Mouse (Mus musculus) cerebellum, adult 2 months (tissue): ENCODE results near the gene Coq5. TPM values are rescaled to one million over a fixed set of nuclear protein-coding genes. Genes with fewer than 3 reads are reported as not detected.

Experiments
- DNase-seq, 2 experiments: peaks; one replicate each; pipeline ENCODE4 v3.0.0; 2021
- H3K27ac ChIP-seq: fragments of 200-500 bp; 2 replicates; pipeline ENCODE4 v1.5.1; 2012; ENCODE audit warnings: low read length, control low read depth, inconsistent platforms; ENCODE audit not compliant: insufficient read depth
- H3K27me3 ChIP-seq: fragments of 200-500 bp; 2 replicates; pipeline ENCODE4 v1.6.1; 2012; ENCODE audit warnings: inconsistent platforms, mild to moderate bottlenecking, low read length, moderate library complexity; ENCODE audit not compliant: control insufficient read depth, insufficient read depth
- H3K4me1 ChIP-seq: fragments of 200-500 bp; 2 replicates; pipeline ENCODE4 v1.6.1; 2011; ENCODE audit warnings: low read length; ENCODE audit not compliant: control insufficient read depth, insufficient read depth
- H3K4me3 ChIP-seq: fragments of 200-500 bp; replicated peaks from 2 replicates; pipeline ENCODE3; 2011; ENCODE audit warnings: mild to moderate bottlenecking, low read depth, low read length, control low read depth; ENCODE audit not compliant: insufficient read depth
- CTCF ChIP-seq: fragments of 200-500 bp; IDR thresholded peaks from 2 replicates; pipeline ENCODE4 v1.5.1; 2011; ENCODE audit warnings: low read depth, mild to moderate bottlenecking, control low read depth, low read length, moderate library complexity, borderline replicate concordance; ENCODE audit not compliant: insufficient read depth
- POLR2A ChIP-seq: fragments of 200-500 bp; IDR thresholded peaks from 2 replicates; pipeline ENCODE4 v1.6.1; 2011; ENCODE audit warnings: low read length, control low read depth, borderline replicate concordance; ENCODE audit not compliant: insufficient read depth
- WGBS: fragments of 180-500 bp; shearing (Covaris S2); methylation state at CpG from one replicate; pipeline ENCODE4 v1.1.7; 2018; 5-methylcytosine and 5-hydroxymethylcytosine counted together
- polyA plus RNA-seq: library from polyadenylated mRNA; depleted of rRNA; stranded (reverse); fragments of >200 nt; gene quantifications from 2 replicates; pipeline ENCODE4 v1.2.3, GENCODE M21; 2012

The Coq5 gene
- polyA plus RNA-seq, 1 experiment, result 39.8 TPM

DNA sequence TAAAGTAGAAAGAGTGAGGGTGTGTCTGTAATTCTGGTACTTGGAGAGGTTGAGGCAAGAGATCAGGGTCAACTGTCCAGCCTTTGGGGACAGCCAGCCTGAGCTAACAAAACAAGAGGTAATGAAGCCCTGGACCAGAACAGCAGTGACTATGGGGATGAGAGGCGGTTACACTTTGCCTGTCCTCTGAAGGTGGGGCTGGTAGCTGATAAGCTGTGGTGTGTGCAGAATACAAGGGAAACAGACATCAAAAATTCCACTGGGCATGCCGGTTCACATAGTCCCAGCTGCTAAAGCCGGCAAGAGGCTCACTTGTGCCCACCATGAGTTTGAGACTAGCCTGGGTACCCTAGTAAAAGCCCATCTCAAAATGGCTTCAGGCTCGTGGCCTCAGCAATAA lies 32.9 kb downstream of the Coq5 start:
- DNase-seq, result no peak
- Histone ChIP-seq H3K4me1 (peaks cover 6% of the 10 kb centered on the region), H3K27me3 (no peaks in the 10 kb centered on the region), H3K27ac (no peak overlapping the region), H3K4me3 (no peak overlapping the region)
- WGBS, result 86% methylated on average over 4 of the region's 4 CpGs
- no peak for TF ChIP-seq POLR2A
- no peak for TF ChIP-seq CTCF

DNA sequence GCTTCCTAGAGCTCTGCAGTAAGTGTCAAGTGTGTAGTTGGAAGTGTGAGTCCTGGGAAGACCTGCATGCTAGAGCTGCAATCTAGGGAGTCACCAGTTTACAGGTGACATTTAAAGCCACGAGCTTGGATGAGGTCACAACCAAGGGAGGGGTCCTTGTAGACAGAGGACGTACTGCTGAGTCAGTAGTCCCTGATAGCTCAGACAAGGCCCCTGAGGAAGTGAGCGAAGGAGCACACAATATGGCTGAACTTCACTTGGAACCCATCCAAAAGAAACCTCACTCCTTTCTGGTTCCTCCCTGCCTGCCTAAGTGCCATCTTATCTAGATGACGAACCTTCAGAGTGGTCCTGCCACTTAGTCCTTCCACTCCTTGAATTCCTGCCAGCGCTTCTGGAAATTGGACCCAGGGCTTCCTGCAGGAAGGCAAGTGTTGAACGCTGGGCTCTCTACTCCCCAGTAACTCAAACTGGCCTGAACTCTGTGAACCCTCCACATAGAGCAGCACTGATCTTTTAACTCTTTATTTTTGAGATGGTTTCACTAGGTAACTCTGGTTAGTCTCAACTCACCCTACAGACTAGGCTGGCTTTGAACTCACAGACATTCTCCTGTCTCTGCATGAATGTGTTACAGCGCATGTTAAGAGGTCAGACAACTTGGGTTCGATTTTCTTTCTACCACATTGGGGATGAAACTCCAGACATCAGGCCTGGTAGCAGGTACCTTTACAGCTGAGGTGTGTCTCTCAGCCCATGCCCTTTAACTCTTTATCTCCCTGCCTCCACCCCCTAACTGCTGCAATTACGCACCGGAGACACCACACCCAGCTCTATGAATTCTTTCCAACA lies 33.6 kb downstream of the Coq5 start:
- no peak overlapping the region for H3K27ac ChIP-seq
- DNase-seq, result no peak
- no peak overlapping the region for H3K4me3 ChIP-seq
- TF ChIP-seq CTCF (no peak), POLR2A (no peak)
- peaks cover 10% of the 10 kb centered on the region for H3K4me1 ChIP-seq
- 73% methylated on average over 10 of the region's 10 CpGs for WGBS
- no peaks in the 10 kb centered on the region for H3K27me3 ChIP-seq

DNA sequence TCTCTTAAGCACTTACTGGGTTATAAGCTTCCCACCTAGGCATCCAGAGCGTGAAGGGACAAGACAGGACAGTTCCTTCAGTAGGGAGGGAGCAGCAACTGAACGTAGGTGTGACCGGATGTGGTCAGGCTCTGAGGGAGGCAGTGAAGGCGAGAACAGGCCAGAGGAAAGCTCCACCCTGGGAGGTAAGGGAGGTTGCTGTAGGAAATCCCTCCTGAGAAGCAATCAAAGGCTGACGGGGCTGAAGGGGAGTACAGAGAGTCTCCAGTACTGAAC lies 34.1 kb downstream of the Coq5 start:
- Histone ChIP-seq H3K27me3 (no peaks in the 10 kb centered on the region), H3K4me1 (peaks cover 11% of the 10 kb centered on the region), H3K27ac (no peak overlapping the region), H3K4me3 (no peak overlapping the region)
- 75% methylated on average over 5 of the region's 5 CpGs for WGBS
- no peak for TF ChIP-seq CTCF
- no peak for TF ChIP-seq POLR2A
- DNase-seq, result no peak

DNA sequence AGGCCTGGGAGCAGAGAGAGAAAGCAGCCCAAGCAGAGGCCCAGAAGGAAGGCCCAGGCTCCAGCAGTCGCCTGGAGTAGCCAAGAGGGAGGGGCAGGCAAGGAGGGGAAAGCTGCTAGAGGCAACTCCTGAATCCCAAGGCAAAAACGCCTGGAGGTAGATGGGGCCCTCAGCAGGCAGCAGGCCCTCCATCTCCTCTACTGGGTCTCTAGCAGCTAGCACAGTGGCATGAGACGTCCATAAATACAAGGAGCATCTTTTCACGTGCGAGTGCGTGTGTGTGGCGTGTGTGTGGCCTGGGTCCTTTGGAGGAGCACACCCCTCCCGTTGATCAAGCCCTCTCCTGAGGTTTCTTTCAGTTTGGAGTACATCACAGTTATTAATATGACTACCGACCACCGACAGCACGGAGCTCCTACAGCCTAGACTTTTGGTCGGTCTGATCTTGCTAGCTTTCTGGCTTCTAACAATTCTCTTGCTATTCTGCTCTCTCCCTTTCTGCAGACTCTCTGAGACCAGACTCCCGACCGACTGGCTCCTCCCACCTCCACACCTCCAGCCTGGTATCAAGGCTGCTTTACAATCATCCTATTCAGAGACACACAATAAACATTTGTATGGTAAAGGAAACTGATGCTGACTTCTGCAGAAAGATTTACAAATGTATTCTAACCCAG lies 37.6 kb downstream of the Coq5 start:
- no peak for TF ChIP-seq CTCF
- TF ChIP-seq POLR2A, result no peak
- 18% methylated on average over 14 of the region's 14 CpGs for WGBS
- H3K27ac ChIP-seq, result no peak overlapping the region; the same call in 1 of the 2 replicates
- peaks cover 14% of the 10 kb centered on the region for H3K4me1 ChIP-seq
- no peak for DNase-seq
- no peak overlapping the region for H3K4me3 ChIP-seq
- H3K27me3 ChIP-seq, result no peaks in the 10 kb centered on the region

DNA sequence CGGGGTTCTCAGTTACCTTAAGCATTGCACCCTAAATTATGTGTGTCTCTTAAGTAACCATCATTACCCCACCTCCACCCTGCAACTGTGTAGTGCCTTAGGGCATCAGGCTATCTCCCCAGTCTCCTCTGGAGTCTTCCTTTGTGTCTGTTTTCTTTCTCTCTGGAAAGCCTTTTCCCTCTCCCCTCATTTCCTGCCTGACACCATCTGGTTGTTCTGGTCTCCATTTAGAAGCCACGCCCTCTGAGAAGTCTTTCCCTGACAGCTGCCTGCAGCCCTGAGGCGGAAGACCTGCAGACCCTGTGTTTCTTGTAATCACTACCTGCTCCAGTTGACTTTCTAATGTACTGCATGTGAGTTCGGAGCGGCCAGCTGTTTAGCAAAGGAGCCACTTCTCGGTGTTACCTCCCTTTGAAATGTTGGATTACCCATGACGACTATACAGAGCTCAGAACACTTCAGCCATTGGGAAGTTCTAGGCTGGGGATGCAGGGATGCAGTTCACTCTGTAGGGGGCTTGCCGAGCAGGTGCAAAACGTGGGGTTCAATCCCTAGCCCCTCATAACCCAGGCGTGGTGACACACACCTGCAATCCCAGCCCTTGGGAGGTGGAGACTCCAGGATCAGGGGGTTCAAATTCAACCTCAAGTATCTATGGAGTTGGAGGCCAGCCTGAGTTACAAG lies 38.3 kb downstream of the Coq5 start:
- no peak for DNase-seq
- H3K4me3 ChIP-seq, result no peak overlapping the region
- no peak overlapping the region for H3K27ac ChIP-seq
- 29% methylated on average over 10 of the region's 10 CpGs for WGBS
- TF ChIP-seq POLR2A, result no peak
- no peak for TF ChIP-seq CTCF
- no peaks in the 10 kb centered on the region for H3K27me3 ChIP-seq
- peaks cover 14% of the 10 kb centered on the region for H3K4me1 ChIP-seq

DNA sequence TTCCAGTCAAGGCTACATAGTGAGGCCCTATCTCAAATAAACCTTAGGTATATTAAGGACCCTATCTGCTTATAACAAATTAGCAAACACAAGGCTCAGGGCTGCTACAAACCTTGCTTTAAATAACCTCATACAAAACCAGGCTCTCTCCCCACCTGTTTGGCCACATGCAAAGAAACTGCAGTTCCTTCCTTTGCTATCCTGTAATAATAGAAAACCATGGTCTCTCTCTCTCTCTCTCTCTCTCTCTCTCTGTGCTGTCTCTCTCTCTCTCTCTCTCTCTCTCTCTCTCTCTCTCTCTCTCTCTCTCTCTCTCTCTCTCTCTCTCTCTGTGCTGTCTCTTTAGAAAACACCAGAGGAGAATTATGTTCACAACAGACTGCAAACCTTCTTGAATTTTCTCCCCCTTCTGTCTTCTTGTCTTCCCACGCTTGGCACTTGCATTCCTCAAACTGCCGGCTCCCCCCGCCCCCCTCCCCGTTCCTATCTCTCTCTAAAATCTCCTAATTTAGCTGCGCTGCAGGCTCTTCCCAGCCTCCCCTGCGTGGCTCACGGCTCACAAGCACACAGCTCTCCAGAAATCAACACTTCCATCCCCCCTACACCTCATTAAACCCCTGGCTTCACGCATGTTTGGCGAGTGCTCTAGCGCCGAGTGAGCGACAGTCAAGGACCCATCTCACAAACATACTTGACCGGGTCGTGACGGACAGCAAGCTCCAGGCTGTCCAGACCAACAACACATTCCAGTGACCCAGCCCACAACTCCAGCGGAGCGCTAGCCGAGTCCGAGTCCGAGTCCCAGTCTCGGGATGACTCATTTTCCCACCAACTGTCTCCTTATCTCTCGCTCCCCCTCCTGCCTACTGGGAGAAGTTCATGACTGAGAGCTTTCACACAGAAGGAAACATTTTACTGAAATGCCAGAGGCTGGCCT lies 39.8 kb downstream of the Coq5 start:
- H3K4me3 ChIP-seq, result peak overlapping the region; percentile 65
- peak overlapping the region; percentile 63 for H3K27ac ChIP-seq
- peak; percentile 85 to 90 for DNase-seq
- H3K4me1 ChIP-seq, result peaks cover 14% of the 10 kb centered on the region
- H3K27me3 ChIP-seq, result no peaks in the 10 kb centered on the region
- TF ChIP-seq POLR2A (no peak; the same call in 1 of the 2 replicates), CTCF (peak; percentile 58; the same call in 1 of the 2 replicates)
- 2% methylated on average over 22 of the region's 22 CpGs for WGBS

DNA sequence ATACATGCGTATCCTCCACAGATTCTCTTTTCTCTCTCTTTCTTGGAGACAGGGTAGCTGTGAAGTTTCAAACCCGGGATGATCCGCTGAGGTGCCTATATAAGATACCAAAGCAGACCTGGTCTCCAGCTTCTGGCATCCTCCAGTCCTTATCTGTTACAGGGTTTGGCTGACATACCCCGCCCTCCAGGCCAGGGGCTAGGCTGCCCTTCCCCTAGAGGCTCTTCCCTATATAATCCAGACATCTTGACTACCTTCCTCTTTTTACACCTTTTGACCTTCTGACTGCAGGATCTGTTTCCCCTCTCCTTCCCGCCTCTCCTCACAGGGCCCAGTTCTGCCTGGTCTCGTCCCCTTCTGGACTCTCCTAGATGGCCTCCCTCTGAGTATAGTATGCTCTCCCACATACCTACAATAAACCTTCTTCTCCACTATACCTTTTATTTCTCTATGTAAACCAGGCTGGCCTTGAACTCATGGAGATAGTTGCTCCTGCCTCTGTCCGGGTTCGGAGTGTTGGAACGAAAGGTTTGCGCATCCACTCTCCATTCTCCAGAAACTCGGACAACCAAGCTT lies 46.9 kb downstream of the Coq5 start:
- Histone ChIP-seq H3K27me3 (no peaks in the 10 kb centered on the region), H3K4me1 (peaks cover 12% of the 10 kb centered on the region), H3K4me3 (peak overlapping the region; percentile 78), H3K27ac (peak overlapping the region; percentile 76)
- 15% methylated on average over 11 of the region's 11 CpGs for WGBS
- TF ChIP-seq POLR2A (no peak), CTCF (no peak)
- DNase-seq, result peak in 1 of 2 experiments; percentile 37
